Mouse (Mus musculus): ENCODE data around the gene Zscan4b. TPM values are rescaled to one million over a fixed set of nuclear protein-coding genes. Genes with fewer than 3 reads are reported as not detected.
"Not testable (repeated sequence)": the region's sequence is repeated elsewhere in the genome, so short reads cannot be mapped to it uniquely, and the experiment has no call there.

The Zscan4b gene
- not detected in 2 replicates for polyA plus RNA-seq (2015; fragmentation: Nextera tagmentation; extraction: Ambion mirVana)

DNA sequence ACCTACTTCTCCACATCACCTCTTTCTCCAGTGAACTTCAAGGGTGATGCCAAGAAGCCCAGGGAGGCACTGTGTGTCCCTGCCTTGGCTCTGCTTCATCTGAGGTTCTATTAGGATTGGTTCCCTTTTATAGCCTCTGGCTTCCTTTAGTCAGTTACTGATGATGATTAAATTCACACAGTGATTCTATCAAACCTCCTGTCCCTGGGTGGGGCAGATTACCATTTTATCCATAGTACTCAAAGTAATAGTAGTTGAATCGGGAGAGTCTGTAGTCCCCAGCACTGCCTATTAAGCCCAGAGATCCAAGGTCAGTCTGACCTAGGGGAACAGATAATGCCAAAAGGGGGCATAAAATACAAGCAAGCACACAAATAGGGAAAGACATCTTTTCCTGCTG lies at the start of gene Zscan4b:
Zscan4b (minus strand) TSS at position 101 of the 400 bp plus-strand sequence.
- H3K9ac ChIP-seq; H3K4me3 ChIP-seq (replicated peaks); H3K27ac ChIP-seq (replicated peaks); H3K9me3 ChIP-seq (replicated peaks); H3K4me1 ChIP-seq (replicated peaks); H3K27me3 ChIP-seq; ATAC-seq (ENCODE audit: insufficient read depth); H3K4me2 ChIP-seq; H3K36me3 ChIP-seq (replicated peaks): not testable (repeated sequence)
- 74% methylated on average over 1 of the region's 1 CpGs for WGBS (ENCODE audit: insufficient replicate concordance)

Other genes starting within 250 kb of the Zscan4b start
- not detected in 2 replicates for gene Nlrp4b, start 217.3 kb downstream of the Zscan4b start, polyA plus RNA-seq (2015; fragmentation: Nextera tagmentation; extraction: Ambion mirVana)
- not detected in 2 replicates for gene Vmn1r71, start 150.7 kb downstream of the Zscan4b start, polyA plus RNA-seq (2015; fragmentation: Nextera tagmentation; extraction: Ambion mirVana)
- gene Zscan4c, start 100.7 kb upstream of the Zscan4b start, polyA plus RNA-seq (2015; fragmentation: Nextera tagmentation; extraction: Ambion mirVana) = not detected in 2 replicates
- not detected in 2 replicates for gene Zscan4-ps1, start 164.6 kb upstream of the Zscan4b start, polyA plus RNA-seq (2015; fragmentation: Nextera tagmentation; extraction: Ambion mirVana)

All from liver, embryonic 15.5 days (tissue).